Mouse (Mus musculus) brain, embryonic 14.5 days (tissue): ENCODE measurements around the gene Ccdc88c.

Experiments used
- CTCF ChIP-seq: fragments of 200-500 bp; IDR thresholded peaks from 2 replicates; pipeline ENCODE4 v1.5.1; 2012; ENCODE audit warnings: inconsistent platforms, mild to moderate bottlenecking, moderate library complexity, borderline replicate concordance; ENCODE audit not compliant: insufficient read depth, insufficient read length; ENCODE audit errors: extremely low read depth
- POLR2A ChIP-seq: fragments of 200-500 bp; IDR thresholded peaks from 2 replicates; pipeline ENCODE4 v1.6.1; 2012; ENCODE audit warnings: mild to moderate bottlenecking, inconsistent platforms, borderline replicate concordance; ENCODE audit not compliant: poor library complexity, insufficient read depth, insufficient read length, severe bottlenecking; ENCODE audit errors: extremely low read depth

DNA sequence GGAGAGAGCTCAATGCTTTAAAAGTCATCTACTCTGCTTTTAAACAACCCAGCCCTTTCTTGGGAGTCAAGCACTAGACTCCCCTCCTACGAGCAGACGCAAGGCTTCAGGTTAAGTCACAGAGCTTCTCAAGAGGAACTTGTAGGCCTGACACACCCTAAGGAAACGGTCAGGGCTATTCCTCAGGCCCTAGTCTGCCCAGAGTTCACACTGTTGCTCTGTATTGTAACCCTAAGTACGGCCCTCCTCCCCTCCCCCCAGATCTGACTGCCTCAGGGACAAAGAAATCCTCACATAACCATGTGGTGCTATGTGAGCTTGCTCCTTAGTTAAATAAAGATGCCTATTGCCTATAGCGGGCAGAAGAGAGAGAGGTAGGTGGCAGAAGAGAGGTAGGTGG, 79.7 kb downstream of the Ccdc88c start:
- TF ChIP-seq CTCF (no peak), POLR2A (no peak)
